Comparison of ENCODE assay signal across 12 mouse cellular contexts in genomic region chr4:130563820-130564219, GRCm38 (mm10). TPM values are rescaled to one million over a fixed set of nuclear protein-coding genes. Genes with fewer than 3 reads are reported as not detected.
DNase-seq lines count a peak whose midpoint lies in the region; ATAC-seq lines count a peak whose summit lies in the region.
"Had no signal": no experiment of that assay in that cellular context is flagged by ENCODE, and none has a peak within 500 bp of the region (broad histone marks: within the 10 kb centered on the region; RNA-seq: fewer than 3 reads in every experiment).

No protein-coding gene starts in this region.

- H3K4me2 ChIP-seq in midbrain, embryonic 11.5 days = no peak overlapping the region
- peak overlapping the region; percentile 42 for H3K4me2 ChIP-seq in forebrain, embryonic 13.5 days
- peak overlapping the region; percentile 29; the same call in 1 of the 2 replicates for H3K4me2 ChIP-seq in midbrain, embryonic 12.5 days (replicated peaks)
- H3K4me2 ChIP-seq: intestine, embryonic 15.5 days; limb, embryonic 15.5 days; lung, embryonic 14.5 days had no signal

- no peak overlapping the region for H3K27ac ChIP-seq in midbrain, embryonic 11.5 days (ENCODE audit: low read depth, low read length)
- no peak overlapping the region for H3K27ac ChIP-seq in midbrain, embryonic 10.5 days (replicated peaks)
- 0 out of 2 replicates have a peak overlapping the region, but pooled peaks have one; percentile 31 for H3K27ac ChIP-seq in forebrain, embryonic 13.5 days
- H3K27ac ChIP-seq in midbrain, embryonic 12.5 days (replicated peaks) = peak overlapping the region; percentile 42
- H3K27ac ChIP-seq: intestine, embryonic 15.5 days; limb, embryonic 15.5 days had no signal

- WGBS in midbrain, embryonic 11.5 days = 42% methylated on average over 8 of the region's 8 CpGs
- 61% methylated on average over 8 of the region's 8 CpGs for WGBS in midbrain, embryonic 10.5 days
- WGBS in forebrain, embryonic 13.5 days = 12% methylated on average over 8 of the region's 8 CpGs
- 19% methylated on average over 8 of the region's 8 CpGs for WGBS in midbrain, embryonic 12.5 days

- ATAC-seq in midbrain, embryonic 11.5 days (ENCODE audit: low FRiP score) = 0 out of 2 replicates have a peak, but pooled peaks have one; percentile 54
- ATAC-seq in forebrain, embryonic 13.5 days = peak; percentile 83
- ATAC-seq in midbrain, embryonic 12.5 days (ENCODE audit: low FRiP score, low read depth) = no peak
- ATAC-seq: intestine, embryonic 15.5 days had no signal

- H3K4me3 ChIP-seq in midbrain, embryonic 11.5 days (ENCODE audit: low read depth, low read length) = no peak overlapping the region
- no peak overlapping the region for H3K4me3 ChIP-seq in midbrain, embryonic 10.5 days
- H3K4me3 ChIP-seq in forebrain, embryonic 13.5 days = no peak overlapping the region
- no peak overlapping the region for H3K4me3 ChIP-seq in midbrain, embryonic 12.5 days
- H3K4me3 ChIP-seq: intestine, embryonic 15.5 days; limb, embryonic 15.5 days had no signal

- peaks cover 13% of the 10 kb centered on the region for H3K4me1 ChIP-seq in midbrain, embryonic 11.5 days (ENCODE audit: control insufficient read depth, insufficient read depth, low read length)
- H3K4me1 ChIP-seq in midbrain, embryonic 10.5 days = peaks cover 73% of the 10 kb centered on the region
- peaks cover 77% of the 10 kb centered on the region for H3K4me1 ChIP-seq in forebrain, embryonic 13.5 days
- H3K4me1 ChIP-seq in midbrain, embryonic 12.5 days = peaks cover 68% of the 10 kb centered on the region

- no peaks in the 10 kb centered on the region for H3K27me3 ChIP-seq in midbrain, embryonic 11.5 days (ENCODE audit: control insufficient read depth, insufficient read depth, low read length)
- H3K27me3 ChIP-seq in midbrain, embryonic 10.5 days (ENCODE audit: low read depth, poor library complexity, severe bottlenecking) = no peaks in the 10 kb centered on the region
- H3K27me3 ChIP-seq in forebrain, embryonic 13.5 days = no peaks in the 10 kb centered on the region
- no peaks in the 10 kb centered on the region for H3K27me3 ChIP-seq in midbrain, embryonic 12.5 days
- H3K27me3 ChIP-seq: intestine, embryonic 15.5 days; limb, embryonic 15.5 days had no signal

- H3K36me3 ChIP-seq in midbrain, embryonic 11.5 days (ENCODE audit: control insufficient read depth, insufficient read depth, low read length) = no peaks in the 10 kb centered on the region
- H3K36me3 ChIP-seq in midbrain, embryonic 10.5 days = peaks cover 64% of the 10 kb centered on the region
- peaks cover 12% of the 10 kb centered on the region; the same call in 1 of the 2 replicates for H3K36me3 ChIP-seq in forebrain, embryonic 13.5 days (ENCODE audit: poor library complexity, severe bottlenecking)
- H3K36me3 ChIP-seq in midbrain, embryonic 12.5 days = peaks cover 11% of the 10 kb centered on the region; the same call in 1 of the 2 replicates
- H3K36me3 ChIP-seq: intestine, embryonic 15.5 days; limb, embryonic 15.5 days had no signal

- no peak for DNase-seq in midbrain, embryonic 11.5 days (ENCODE audit: low spot score, missing footprints)
- DNase-seq in midbrain, embryonic 10.5 days (ENCODE audit: low spot score) = no peak
- DNase-seq in retina, postnatal 1 day = peak; percentile 73
- no peak for DNase-seq in gastrocnemius, adult 8-10 months (ENCODE audit: low spot score in 2 of 2)
- DNase-seq in heart, adult 11 months = no peak
- DNase-seq: kidney, postnatal 25 days; lung, embryonic 14.5 days; thymus, postnatal 4 days had no signal

- no peak overlapping the region for H3K9ac ChIP-seq in midbrain, embryonic 11.5 days (ENCODE audit: low read length)
- no peak overlapping the region for H3K9ac ChIP-seq in forebrain, embryonic 13.5 days
- no peak overlapping the region for H3K9ac ChIP-seq in midbrain, embryonic 12.5 days (replicated peaks)
- H3K9ac ChIP-seq: intestine, embryonic 15.5 days; limb, embryonic 15.5 days; lung, embryonic 14.5 days had no signal

- no peaks in the 10 kb centered on the region for H3K9me3 ChIP-seq in midbrain, embryonic 11.5 days (ENCODE audit: control insufficient read depth, low read length)
- H3K9me3 ChIP-seq in midbrain, embryonic 10.5 days (replicated peaks) = no peaks in the 10 kb centered on the region; the same call in 1 of the 2 replicates
- no peaks in the 10 kb centered on the region for H3K9me3 ChIP-seq in forebrain, embryonic 13.5 days (replicated peaks)
- no peaks in the 10 kb centered on the region for H3K9me3 ChIP-seq in midbrain, embryonic 12.5 days
- H3K9me3 ChIP-seq: intestine, embryonic 15.5 days; limb, embryonic 15.5 days had no signal

RNA-seq across cellular contexts. Expression of gene Nkain1, which starts 10.2 kb away (rescaled TPM):
- 18.7 and 21.4 TPM in 2 replicates for polyA plus RNA-seq in midbrain, embryonic 11.5 days (2014; fragmentation: Nextera tagmentation; extraction: Ambion mirVana)
- 5.1 and 5.9 TPM in 2 replicates for polyA plus RNA-seq in midbrain, embryonic 10.5 days (2016; fragmentation: Nextera tagmentation; extraction: Ambion mirVana)
- polyA plus RNA-seq in forebrain, embryonic 13.5 days (2015; fragmentation: Nextera tagmentation; extraction: Ambion mirVana) = 4.9 and 5.4 TPM in 2 replicates
- 16.6 and 17.0 TPM in 2 replicates for polyA plus RNA-seq in midbrain, embryonic 12.5 days (2016; fragmentation: Nextera tagmentation; extraction: Ambion mirVana)
- total RNA-seq in gastrocnemius, adult 8-10 months (2022) = 10 to 100 TPM; 14.8 to 37.2 (median 25.9) TPM

Comparison
In these comparisons a context has a peak if more than half of its experiments do, and no peak if none do; other contexts are left out.
1. H3K27ac ChIP-seq: peak in forebrain, embryonic 13.5 days (single experiment) and midbrain, embryonic 12.5 days (single experiment); none in midbrain, embryonic 11.5 days (single experiment) and midbrain, embryonic 10.5 days (single experiment).